Mouse (Mus musculus): ENCODE results near the gene Clrn3. TPM values are rescaled to one million over a fixed set of nuclear protein-coding genes. Genes with fewer than 3 reads are reported as not detected.

Clrn3 gene
- polyA plus RNA-seq, 1 experiment from 2014 or later: not detected

DNA sequence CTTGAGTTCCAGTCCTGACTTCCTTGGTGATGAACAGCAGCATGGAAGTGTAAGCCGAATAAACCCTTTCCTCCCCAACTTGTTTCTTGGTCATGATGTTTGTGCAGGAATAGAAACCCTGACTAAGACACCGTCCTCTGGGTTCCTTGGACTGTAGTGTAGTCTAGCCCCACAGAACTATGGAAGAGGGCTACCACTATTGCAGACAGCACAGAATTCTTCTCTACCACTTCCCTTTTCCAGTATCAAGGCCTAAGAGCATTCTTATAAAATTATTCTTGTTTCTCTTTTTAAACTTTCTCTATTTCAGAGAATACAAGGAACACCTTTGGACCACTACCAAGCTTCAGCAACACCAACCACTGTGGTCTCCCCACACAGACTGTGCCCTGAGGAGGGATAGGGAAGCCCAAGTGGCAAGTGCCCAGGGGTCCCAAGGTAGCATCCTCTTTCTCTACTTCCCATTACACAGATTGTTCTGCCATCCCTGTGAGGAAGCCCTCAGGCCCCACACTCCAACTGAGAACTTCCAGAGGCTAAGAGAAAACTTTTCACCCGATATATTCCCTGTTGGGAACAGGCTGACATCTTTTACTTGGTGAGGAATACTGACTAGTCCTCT is 29.8 kb downstream of the Clrn3 start:
- no peak overlapping the region for H3K4me3 ChIP-seq
- H3K9me3 ChIP-seq: no peaks in the 10 kb centered on the region
- 83% methylated on average over 3 of the region's 3 CpGs for WGBS
- no peak for DNase-seq (ENCODE audit: low spot score)
- H3K27ac ChIP-seq (replicated peaks): no peak overlapping the region
- no peaks in the 10 kb centered on the region for H3K36me3 ChIP-seq (replicated peaks)
- no peaks in the 10 kb centered on the region for H3K4me1 ChIP-seq
- no peaks in the 10 kb centered on the region for H3K27me3 ChIP-seq (replicated peaks; ENCODE audit: low read depth, poor library complexity, severe bottlenecking)

- Histone ChIP-seq H3K9me3 (no peaks in the 10 kb centered on the region), H3K36me3 (replicated peaks) (no peaks in the 10 kb centered on the region), H3K4me1 (no peaks in the 10 kb centered on the region), H3K27me3 (replicated peaks; ENCODE audit: low read depth, poor library complexity, severe bottlenecking) (no peaks in the 10 kb centered on the region), H3K27ac (replicated peaks) (no peak overlapping the region), H3K4me3 (no peak overlapping the region)
- DNase-seq (ENCODE audit: low spot score): no peak
- 50% methylated on average over 3 of the region's 3 CpGs for WGBS
Observed at GRCm38 (mm10) chr7:135495303-135495702, 33.2 kb downstream of the Clrn3 start.

GRCm38 (mm10) chr7:135490500-135490886 is 38.0 kb downstream of the Clrn3 start:
- DNase-seq (ENCODE audit: low spot score): no peak
- WGBS: 69% methylated on average over 8 of the region's 8 CpGs
- H3K9me3 ChIP-seq: no peaks in the 10 kb centered on the region

DNA sequence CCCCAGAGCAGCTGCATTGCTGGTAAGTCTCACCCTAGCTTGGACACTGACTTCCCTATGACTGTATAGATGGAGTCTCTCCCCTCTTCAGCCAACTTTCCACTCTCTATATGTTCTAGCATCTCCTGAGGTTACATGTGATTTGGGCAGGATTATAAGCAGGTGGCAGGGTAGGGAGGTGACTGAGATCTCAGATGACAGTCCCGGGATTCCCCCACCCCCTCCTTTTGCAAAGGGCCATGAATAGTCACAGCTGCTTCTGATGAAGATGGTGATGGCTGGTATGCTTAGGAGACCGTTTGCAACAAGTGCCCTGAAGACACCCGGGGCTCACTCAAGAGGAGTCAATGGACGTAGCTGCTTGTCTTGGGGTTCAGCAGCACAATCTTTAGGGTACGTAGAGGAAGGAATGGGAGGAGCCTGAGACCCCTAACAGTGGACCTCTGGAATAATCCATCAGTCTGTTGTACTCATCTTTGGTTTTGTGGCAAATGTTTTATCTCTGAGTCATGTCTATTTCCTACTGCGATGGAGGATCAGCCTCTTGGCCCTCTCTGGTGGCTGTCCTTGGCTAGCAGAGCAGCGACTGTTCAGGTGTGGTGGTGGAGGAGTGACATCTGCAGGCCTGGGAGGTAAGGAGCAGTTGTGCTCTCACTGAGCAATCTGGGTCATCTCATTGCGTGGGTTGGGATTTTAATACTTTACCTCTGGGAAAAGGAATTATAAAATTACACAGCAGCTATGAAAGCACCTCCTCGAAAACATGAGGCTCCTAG is 38.5 kb downstream of the Clrn3 start:
- H3K4me1 ChIP-seq: peaks cover 15% of the 10 kb centered on the region
- no peaks in the 10 kb centered on the region for H3K36me3 ChIP-seq (replicated peaks)
- no peaks in the 10 kb centered on the region for H3K9me3 ChIP-seq
- no peak for DNase-seq (ENCODE audit: low spot score)
- H3K27ac ChIP-seq (replicated peaks): no peak overlapping the region
- H3K27me3 ChIP-seq (replicated peaks; ENCODE audit: low read depth, poor library complexity, severe bottlenecking): peaks cover 21% of the 10 kb centered on the region
- 81% methylated on average over 9 of the region's 9 CpGs for WGBS
- no peak overlapping the region for H3K4me3 ChIP-seq

More at GRCm38 (mm10) chr7:135490500-135490886, 38.0 kb downstream of the Clrn3 start:
- no peaks in the 10 kb centered on the region for H3K36me3 ChIP-seq (replicated peaks)
- no peak overlapping the region for H3K27ac ChIP-seq (replicated peaks)
- no peak overlapping the region for H3K4me3 ChIP-seq
- H3K27me3 ChIP-seq (replicated peaks; ENCODE audit: low read depth, poor library complexity, severe bottlenecking): peaks cover 18% of the 10 kb centered on the region
- H3K4me1 ChIP-seq: peaks cover 9% of the 10 kb centered on the region

DNA sequence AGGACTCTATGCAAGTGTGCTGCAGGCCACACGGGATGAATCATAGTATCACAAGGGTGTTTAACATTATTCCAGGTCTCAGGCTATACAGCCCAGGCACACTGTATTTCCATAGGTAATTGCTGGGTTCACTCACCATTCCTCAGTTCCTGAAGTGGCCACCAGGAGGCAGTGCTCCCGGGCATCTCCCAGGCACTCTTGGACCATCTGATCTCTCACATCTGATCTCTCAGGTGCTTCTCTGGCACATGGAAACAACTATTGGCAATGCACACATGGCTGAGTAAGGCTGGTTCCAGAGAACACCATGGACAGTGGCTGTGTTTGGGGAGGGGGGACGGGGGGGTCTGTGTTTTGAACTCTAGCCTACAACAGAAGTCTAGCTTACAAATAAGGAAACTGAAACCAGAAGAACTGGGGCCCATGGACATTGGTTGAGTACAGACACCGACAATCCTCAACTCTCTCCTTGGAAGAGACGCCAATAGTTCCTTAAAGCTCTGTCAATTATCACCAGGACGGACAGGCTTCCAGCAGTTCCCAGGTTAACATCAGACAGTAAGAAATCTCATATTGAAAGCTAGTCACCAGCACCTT is 40.1 kb downstream of the Clrn3 start:
- peak; percentile 55 for DNase-seq (ENCODE audit: low spot score)
- peaks cover 37% of the 10 kb centered on the region for H3K27me3 ChIP-seq (replicated peaks; ENCODE audit: low read depth, poor library complexity, severe bottlenecking)
- H3K36me3 ChIP-seq (replicated peaks): no peaks in the 10 kb centered on the region
- H3K27ac ChIP-seq (replicated peaks): no peak overlapping the region
- H3K4me1 ChIP-seq: peaks cover 29% of the 10 kb centered on the region
- WGBS: 68% methylated on average over 6 of the region's 6 CpGs
- no peaks in the 10 kb centered on the region for H3K9me3 ChIP-seq
- no peak overlapping the region for H3K4me3 ChIP-seq

GRCm38 (mm10) chr7:135487423-135487822 is 41.0 kb downstream of the Clrn3 start:
- Histone ChIP-seq H3K36me3 (replicated peaks) (no peaks in the 10 kb centered on the region), H3K4me3 (no peak overlapping the region), H3K27me3 (replicated peaks; ENCODE audit: low read depth, poor library complexity, severe bottlenecking) (peaks cover 43% of the 10 kb centered on the region), H3K27ac (replicated peaks) (no peak overlapping the region), H3K9me3 (no peaks in the 10 kb centered on the region), H3K4me1 (peaks cover 29% of the 10 kb centered on the region)
- 26% methylated on average over 4 of the region's 4 CpGs for WGBS
- DNase-seq (ENCODE audit: low spot score): peak; percentile 79

- DNase-seq (ENCODE audit: low spot score): no peak
- Histone ChIP-seq H3K27ac (replicated peaks) (no peak overlapping the region), H3K4me3 (no peak overlapping the region), H3K9me3 (no peaks in the 10 kb centered on the region), H3K27me3 (replicated peaks; ENCODE audit: low read depth, poor library complexity, severe bottlenecking) (peaks cover 48% of the 10 kb centered on the region), H3K36me3 (replicated peaks) (no peaks in the 10 kb centered on the region), H3K4me1 (peaks cover 29% of the 10 kb centered on the region)
- 53% methylated on average over 10 of the region's 10 CpGs for WGBS
Observed at GRCm38 (mm10) chr7:135486645-135487382, 41.6 kb downstream of the Clrn3 start.

- H3K4me3 ChIP-seq: no peak overlapping the region; the same call in 1 of the 2 replicates
- H3K27ac ChIP-seq (replicated peaks): no peak overlapping the region
- H3K27me3 ChIP-seq (replicated peaks; ENCODE audit: low read depth, poor library complexity, severe bottlenecking): peaks cover 56% of the 10 kb centered on the region
- peak; percentile 71 for DNase-seq (ENCODE audit: low spot score)
- WGBS: 13% methylated on average over 12 of the region's 12 CpGs
- H3K9me3 ChIP-seq: no peaks in the 10 kb centered on the region
- no peaks in the 10 kb centered on the region for H3K36me3 ChIP-seq (replicated peaks)
- peaks cover 29% of the 10 kb centered on the region for H3K4me1 ChIP-seq
Observed at GRCm38 (mm10) chr7:135485796-135486410, 42.6 kb downstream of the Clrn3 start.

- WGBS: 3% methylated on average over 10 of the region's 10 CpGs
- no peaks in the 10 kb centered on the region for H3K36me3 ChIP-seq (replicated peaks)
- no peak for DNase-seq (ENCODE audit: low spot score)
- H3K4me1 ChIP-seq: peaks cover 30% of the 10 kb centered on the region
- no peak overlapping the region for H3K27ac ChIP-seq (replicated peaks)
- H3K4me3 ChIP-seq: no peak overlapping the region; the same call in 1 of the 2 replicates
- H3K27me3 ChIP-seq (replicated peaks; ENCODE audit: low read depth, poor library complexity, severe bottlenecking): peaks cover 59% of the 10 kb centered on the region
- H3K9me3 ChIP-seq: no peaks in the 10 kb centered on the region
Observed at GRCm38 (mm10) chr7:135485116-135485795, 43.2 kb downstream of the Clrn3 start.

DNA sequence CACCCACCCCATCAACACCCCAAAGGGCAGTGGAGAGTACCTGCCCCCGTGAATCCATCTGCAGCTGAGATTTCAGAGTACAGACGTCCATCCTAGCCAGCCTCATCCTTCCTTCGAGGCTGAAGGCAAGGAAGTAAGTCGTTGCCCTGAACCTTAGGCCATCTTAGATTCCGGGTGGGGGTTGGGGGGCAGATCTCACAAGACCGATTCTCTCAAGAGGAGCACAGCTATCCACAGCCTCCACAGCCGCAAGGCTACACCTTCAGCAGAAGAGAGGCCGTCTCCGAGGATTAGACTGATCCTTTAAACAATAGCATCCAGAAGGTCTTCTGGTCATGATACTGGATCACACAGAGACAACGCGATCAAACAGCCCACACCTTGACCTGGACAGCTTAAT is 44.1 kb downstream of the Clrn3 start:
- peaks cover 39% of the 10 kb centered on the region for H3K4me1 ChIP-seq
- H3K36me3 ChIP-seq (replicated peaks): no peaks in the 10 kb centered on the region
- H3K27me3 ChIP-seq (replicated peaks; ENCODE audit: low read depth, poor library complexity, severe bottlenecking): peaks cover 59% of the 10 kb centered on the region
- 34% methylated on average over 11 of the region's 11 CpGs for WGBS
- H3K9me3 ChIP-seq: no peaks in the 10 kb centered on the region
- no peak overlapping the region for H3K27ac ChIP-seq (replicated peaks)
- H3K4me3 ChIP-seq: no peak overlapping the region
- DNase-seq (ENCODE audit: low spot score): no peak

- Histone ChIP-seq H3K27me3 (replicated peaks; ENCODE audit: low read depth, poor library complexity, severe bottlenecking) (peaks cover 59% of the 10 kb centered on the region), H3K9me3 (no peaks in the 10 kb centered on the region), H3K27ac (replicated peaks) (no peak overlapping the region), H3K4me1 (peaks cover 44% of the 10 kb centered on the region), H3K36me3 (replicated peaks) (no peaks in the 10 kb centered on the region), H3K4me3 (no peak overlapping the region)
- DNase-seq (ENCODE audit: low spot score): no peak
- WGBS: 46% methylated on average over 6 of the region's 6 CpGs
Observed at GRCm38 (mm10) chr7:135483751-135484150, 44.7 kb downstream of the Clrn3 start.
